Mouse (Mus musculus): ENCODE measurements at regions not wholly inside any gene's neighbourhood (a gene's known extent, or its start where the extent isn't known, plus 50 kb on each side); places are given as distances from the start of the nearest gene placed in this dataset.

DNA sequence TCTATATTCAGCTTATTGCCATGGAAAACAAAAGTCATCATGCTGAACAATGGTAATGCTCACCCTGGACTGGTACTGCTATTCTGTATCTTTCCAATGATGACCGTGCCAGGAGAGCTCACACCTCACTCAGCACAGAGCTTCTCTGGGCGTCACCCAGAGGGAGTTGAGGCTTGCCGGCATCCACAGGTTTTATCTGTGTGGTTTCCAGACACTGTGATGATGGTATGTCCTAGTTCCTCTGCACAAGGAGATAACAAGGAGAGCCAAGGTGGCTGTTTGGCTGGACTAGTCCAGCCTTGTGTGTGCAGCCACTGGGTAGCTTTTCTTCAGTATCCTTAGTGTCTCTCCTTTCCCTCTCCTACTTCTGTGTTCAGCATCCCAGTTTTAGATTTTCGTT is 255.4 kb downstream of the Lyplal1 start:
- no peak for TF ChIP-seq CTCF (IDR thresholded peaks at IDR 0.05; ENCODE audit: low read depth, low read length)
- TF ChIP-seq POLR2A (IDR thresholded peaks at IDR 0.05; ENCODE audit: extremely low read depth, insufficient read depth, low read length) = no peak

All from liver, adult 2 months (tissue).